Mouse (Mus musculus): ENCODE data around the gene Hist1h4f. TPM values are rescaled to one million over a fixed set of nuclear protein-coding genes. Genes with fewer than 3 reads are reported as not detected.

Hist1h4f gene
- polyA plus RNA-seq, 1 experiment from 2014 or later, result 1.3 TPM

- Histone ChIP-seq H3K4me2 (ENCODE audit: low read length) (peak overlapping the region; percentile 62), H3K9me3 (ENCODE audit: control insufficient read depth, low read length) (no peaks in the 10 kb centered on the region), H3K36me3 (ENCODE audit: control insufficient read depth, insufficient read depth, low read length) (no peaks in the 10 kb centered on the region), H3K4me3 (ENCODE audit: low read depth, low read length) (peak overlapping the region; percentile 47), H3K9ac (ENCODE audit: low read length) (peak overlapping the region; percentile 52), H3K27ac (ENCODE audit: low read depth) (peak overlapping the region; percentile 74), H3K27me3 (replicated peaks; ENCODE audit: control insufficient read depth, insufficient read depth, low read length) (no peaks in the 10 kb centered on the region), H3K4me1 (replicated peaks; ENCODE audit: control insufficient read depth, insufficient read depth, low read length) (0 out of 2 replicates have a peak, but pooled peaks cover 8% of the 10 kb centered on the region)
- ATAC-seq (replicated peaks; ENCODE audit: low FRiP score, low TSS enrichment, low read depth) (peak; percentile 56), DNase-seq (ENCODE audit: low spot score) (peak; percentile 99)
- under 1% methylated on average over 17 of the region's 17 CpGs for WGBS
Observed at GRCm38 (mm10) chr13:23526312-23526711, 25.1 kb downstream of the Hist1h4f start.

GRCm38 (mm10) chr13:23525901-23526300, 25.5 kb downstream of the Hist1h4f start:
- Histone ChIP-seq H3K4me1 (replicated peaks; ENCODE audit: control insufficient read depth, insufficient read depth, low read length) (0 out of 2 replicates have a peak, but pooled peaks cover 8% of the 10 kb centered on the region), H3K9me3 (ENCODE audit: control insufficient read depth, low read length) (no peaks in the 10 kb centered on the region), H3K4me2 (ENCODE audit: low read length) (peak overlapping the region; percentile 62), H3K4me3 (ENCODE audit: low read depth, low read length) (peak overlapping the region; percentile 47), H3K27ac (ENCODE audit: low read depth) (no peak overlapping the region), H3K36me3 (ENCODE audit: control insufficient read depth, insufficient read depth, low read length) (no peaks in the 10 kb centered on the region), H3K27me3 (replicated peaks; ENCODE audit: control insufficient read depth, insufficient read depth, low read length) (no peaks in the 10 kb centered on the region), H3K9ac (ENCODE audit: low read length) (no peak overlapping the region)
- peak; percentile 70 for DNase-seq (ENCODE audit: low spot score)
- WGBS, result 2% methylated on average over 10 of the region's 10 CpGs
- no peak for ATAC-seq (replicated peaks; ENCODE audit: low FRiP score, low TSS enrichment, low read depth)

GRCm38 (mm10) chr13:23524654-23525053, 26.8 kb downstream of the Hist1h4f start:
- Histone ChIP-seq H3K4me3 (ENCODE audit: low read depth, low read length) (no peak overlapping the region), H3K27ac (ENCODE audit: low read depth) (no peak overlapping the region), H3K9me3 (ENCODE audit: control insufficient read depth, low read length) (no peaks in the 10 kb centered on the region), H3K4me1 (replicated peaks; ENCODE audit: control insufficient read depth, insufficient read depth, low read length) (0 out of 2 replicates have a peak, but pooled peaks cover 8% of the 10 kb centered on the region), H3K36me3 (ENCODE audit: control insufficient read depth, insufficient read depth, low read length) (no peaks in the 10 kb centered on the region), H3K27me3 (replicated peaks; ENCODE audit: control insufficient read depth, insufficient read depth, low read length) (no peaks in the 10 kb centered on the region), H3K9ac (ENCODE audit: low read length) (no peak overlapping the region), H3K4me2 (ENCODE audit: low read length) (no peak overlapping the region)
- 8% methylated on average over 5 of the region's 5 CpGs for WGBS
- no peak for ATAC-seq (replicated peaks; ENCODE audit: low FRiP score, low TSS enrichment, low read depth)
- DNase-seq (ENCODE audit: low spot score), result peak; percentile 93

- no peak overlapping the region for H3K27ac ChIP-seq (ENCODE audit: low read depth)
- no peaks in the 10 kb centered on the region for H3K9me3 ChIP-seq (ENCODE audit: control insufficient read depth, low read length)
- ATAC-seq (replicated peaks; ENCODE audit: low FRiP score, low TSS enrichment, low read depth) (no peak), DNase-seq (ENCODE audit: low spot score) (no peak)
- 55% methylated on average over 5 of the region's 5 CpGs for WGBS
- H3K27me3 ChIP-seq (replicated peaks; ENCODE audit: control insufficient read depth, insufficient read depth, low read length), result no peaks in the 10 kb centered on the region
- no peak overlapping the region for H3K4me2 ChIP-seq (ENCODE audit: low read length)
- H3K4me1 ChIP-seq (replicated peaks; ENCODE audit: control insufficient read depth, insufficient read depth, low read length), result 0 out of 2 replicates have a peak, but pooled peaks cover 2% of the 10 kb centered on the region
- H3K4me3 ChIP-seq (ENCODE audit: low read depth, low read length), result no peak overlapping the region
- H3K36me3 ChIP-seq (ENCODE audit: control insufficient read depth, insufficient read depth, low read length), result no peaks in the 10 kb centered on the region
- no peak overlapping the region for H3K9ac ChIP-seq (ENCODE audit: low read length)
Observed at GRCm38 (mm10) chr13:23523976-23524375, 27.5 kb downstream of the Hist1h4f start.

- Histone ChIP-seq H3K27me3 (replicated peaks; ENCODE audit: control insufficient read depth, insufficient read depth, low read length) (no peaks in the 10 kb centered on the region), H3K36me3 (ENCODE audit: control insufficient read depth, insufficient read depth, low read length) (no peaks in the 10 kb centered on the region), H3K4me1 (replicated peaks; ENCODE audit: control insufficient read depth, insufficient read depth, low read length) (no peaks in the 10 kb centered on the region), H3K27ac (ENCODE audit: low read depth) (no peak overlapping the region), H3K4me2 (ENCODE audit: low read length) (peak overlapping the region; percentile 36), H3K4me3 (ENCODE audit: low read depth, low read length) (no peak overlapping the region), H3K9ac (ENCODE audit: low read length) (no peak overlapping the region), H3K9me3 (ENCODE audit: control insufficient read depth, low read length) (no peaks in the 10 kb centered on the region)
- WGBS, result 2% methylated on average over 14 of the region's 14 CpGs
- ATAC-seq (replicated peaks; ENCODE audit: low FRiP score, low TSS enrichment, low read depth), result no peak
- DNase-seq (ENCODE audit: low spot score), result peak; percentile 87
Observed at GRCm38 (mm10) chr13:23521703-23522102, 29.7 kb downstream of the Hist1h4f start.

GRCm38 (mm10) chr13:23519416-23519815, 32.0 kb downstream of the Hist1h4f start:
- DNase-seq (ENCODE audit: low spot score) (peak; percentile 92), ATAC-seq (replicated peaks; ENCODE audit: low FRiP score, low TSS enrichment, low read depth) (peak; percentile 45; the same call in 1 of the 2 replicates)
- Histone ChIP-seq H3K9ac (ENCODE audit: low read length) (peak overlapping the region; percentile 22; the same call in 1 of the 2 replicates), H3K4me1 (replicated peaks; ENCODE audit: control insufficient read depth, insufficient read depth, low read length) (0 out of 2 replicates have a peak, but pooled peaks cover 4% of the 10 kb centered on the region), H3K4me2 (ENCODE audit: low read length) (peak overlapping the region; percentile 93), H3K4me3 (ENCODE audit: low read depth, low read length) (peak overlapping the region; percentile 70), H3K36me3 (ENCODE audit: control insufficient read depth, insufficient read depth, low read length) (no peaks in the 10 kb centered on the region), H3K9me3 (ENCODE audit: control insufficient read depth, low read length) (no peaks in the 10 kb centered on the region), H3K27me3 (replicated peaks; ENCODE audit: control insufficient read depth, insufficient read depth, low read length) (no peaks in the 10 kb centered on the region), H3K27ac (ENCODE audit: low read depth) (0 out of 2 replicates have a peak overlapping the region, but pooled peaks have one; percentile 57)
- 0% methylated on average over 10 of the region's 10 CpGs for WGBS

- 0 out of 2 replicates have a peak, but pooled peaks cover 4% of the 10 kb centered on the region for H3K4me1 ChIP-seq (replicated peaks; ENCODE audit: control insufficient read depth, insufficient read depth, low read length)
- no peaks in the 10 kb centered on the region for H3K36me3 ChIP-seq (ENCODE audit: control insufficient read depth, insufficient read depth, low read length)
- H3K9me3 ChIP-seq (ENCODE audit: control insufficient read depth, low read length), result no peaks in the 10 kb centered on the region
- ATAC-seq (replicated peaks; ENCODE audit: low FRiP score, low TSS enrichment, low read depth) (peak; percentile 65; the same call in 1 of the 2 replicates), DNase-seq (ENCODE audit: low spot score) (peak; percentile 93)
- WGBS, result under 1% methylated on average over 6 of the region's 6 CpGs
- peak overlapping the region; percentile 22; the same call in 1 of the 2 replicates for H3K9ac ChIP-seq (ENCODE audit: low read length)
- no peaks in the 10 kb centered on the region for H3K27me3 ChIP-seq (replicated peaks; ENCODE audit: control insufficient read depth, insufficient read depth, low read length)
- H3K27ac ChIP-seq (ENCODE audit: low read depth), result 0 out of 2 replicates have a peak overlapping the region, but pooled peaks have one; percentile 57
- peak overlapping the region; percentile 70 for H3K4me3 ChIP-seq (ENCODE audit: low read depth, low read length)
- peak overlapping the region; percentile 93 for H3K4me2 ChIP-seq (ENCODE audit: low read length)
Observed at GRCm38 (mm10) chr13:23518885-23519284, 32.6 kb downstream of the Hist1h4f start.

- Histone ChIP-seq H3K4me2 (ENCODE audit: low read length) (peak overlapping the region; percentile 93), H3K27ac (ENCODE audit: low read depth) (no peak overlapping the region), H3K9me3 (ENCODE audit: control insufficient read depth, low read length) (no peaks in the 10 kb centered on the region), H3K9ac (ENCODE audit: low read length) (peak overlapping the region; percentile 43), H3K4me1 (replicated peaks; ENCODE audit: control insufficient read depth, insufficient read depth, low read length) (0 out of 2 replicates have a peak, but pooled peaks cover 4% of the 10 kb centered on the region), H3K27me3 (replicated peaks; ENCODE audit: control insufficient read depth, insufficient read depth, low read length) (no peaks in the 10 kb centered on the region), H3K4me3 (ENCODE audit: low read depth, low read length) (peak overlapping the region; percentile 70), H3K36me3 (ENCODE audit: control insufficient read depth, insufficient read depth, low read length) (no peaks in the 10 kb centered on the region)
- under 1% methylated on average over 6 of the region's 6 CpGs for WGBS
- ATAC-seq (replicated peaks; ENCODE audit: low FRiP score, low TSS enrichment, low read depth), result no peak
- no peak for DNase-seq (ENCODE audit: low spot score)
Observed at GRCm38 (mm10) chr13:23518295-23518603, 33.2 kb downstream of the Hist1h4f start.

Measured in intestine, embryonic 14.5 days (tissue).